Mouse (Mus musculus) frontal cortex, postnatal 10 days (tissue): ENCODE measurements around the gene Susd1.

ENCODE experiments used
- DNase-seq, 2 experiments: peaks; one replicate each; pipeline ENCODE4 v3.0.0; 2022; ENCODE audit warnings: low spot score in 2 of 2, mixed read lengths in 1 of 2

Susd1 gene

GRCm38 (mm10) chr4:59322733-59323132, 115.7 kb downstream of the Susd1 start:
- no peak for DNase-seq

- no peak for DNase-seq
Measured at GRCm38 (mm10) chr4:59322056-59322455, 116.4 kb downstream of the Susd1 start.

- DNase-seq: no peak
Measured at GRCm38 (mm10) chr4:59321181-59322008, 117.0 kb downstream of the Susd1 start.

- no peak for DNase-seq
Measured at GRCm38 (mm10) chr4:59319136-59319941, 119.1 kb downstream of the Susd1 start.

- no peak for DNase-seq
Measured at GRCm38 (mm10) chr4:59318602-59319001, 119.8 kb downstream of the Susd1 start.

GRCm38 (mm10) chr4:59315553-59316405, 122.7 kb downstream of the Susd1 start:
- no peak for DNase-seq

GRCm38 (mm10) chr4:59314939-59315552, 123.4 kb downstream of the Susd1 start:
- DNase-seq: no peak

- DNase-seq: no peak
Measured at GRCm38 (mm10) chr4:59312945-59313344, 125.5 kb downstream of the Susd1 start.

GRCm38 (mm10) chr4:59310590-59310989, 127.8 kb downstream of the Susd1 start:
- DNase-seq: no peak

- DNase-seq: no peak
Measured at GRCm38 (mm10) chr4:59307841-59308589, 130.4 kb downstream of the Susd1 start.

GRCm38 (mm10) chr4:59302387-59302786, 136.0 kb downstream of the Susd1 start:
- no peak for DNase-seq

GRCm38 (mm10) chr4:59301025-59301815, 137.2 kb downstream of the Susd1 start:
- DNase-seq: no peak

GRCm38 (mm10) chr4:59298719-59299496, 139.5 kb downstream of the Susd1 start:
- no peak for DNase-seq

- no peak for DNase-seq
Measured at GRCm38 (mm10) chr4:59295127-59295526, 143.3 kb downstream of the Susd1 start.

- DNase-seq: no peak
Measured at GRCm38 (mm10) chr4:59294661-59295060, 143.8 kb downstream of the Susd1 start.

- DNase-seq: no peak
Measured at GRCm38 (mm10) chr4:59291914-59292718, 146.3 kb downstream of the Susd1 start.

GRCm38 (mm10) chr4:59290972-59291576, 147.4 kb downstream of the Susd1 start:
- no peak for DNase-seq

- no peak for DNase-seq
Measured at GRCm38 (mm10) chr4:59287103-59287502, 151.3 kb downstream of the Susd1 start.
